Mouse (Mus musculus) liver (tissue): ENCODE data around the gene Muc20.
A peak's percentile ranks its signal among the peaks of the same experiment; 100 is the strongest.

Experiments
- DNase-seq: peaks from one replicate; pipeline ENCODE4 v3.0.0-alpha.2; 2020; ENCODE audit warnings: mixed read lengths

The Muc20 gene

GRCm38 (mm10) chr16:32797426-32797689 is at the start of gene Muc20:
Gene Muc20, minus strand, starts transcription at chr16:32797435.
- no peak for DNase-seq

- no peak for DNase-seq
Measured at GRCm38 (mm10) chr16:32831501-32831900, 34.3 kb upstream of the Muc20 start.

GRCm38 (mm10) chr16:32829104-32829503 is 31.9 kb upstream of the Muc20 start:
- DNase-seq: no peak

GRCm38 (mm10) chr16:32826521-32826920 is 29.3 kb upstream of the Muc20 start:
- DNase-seq: no peak

GRCm38 (mm10) chr16:32825380-32825779 is 28.1 kb upstream of the Muc20 start:
- DNase-seq: no peak

- DNase-seq: no peak
Measured at GRCm38 (mm10) chr16:32824061-32824460, 26.8 kb upstream of the Muc20 start.

GRCm38 (mm10) chr16:32823487-32823886 is 26.3 kb upstream of the Muc20 start:
- no peak for DNase-seq

- DNase-seq: no peak
Measured at GRCm38 (mm10) chr16:32822881-32823280, 25.6 kb upstream of the Muc20 start.

- no peak for DNase-seq
Measured at GRCm38 (mm10) chr16:32822450-32822827, 25.2 kb upstream of the Muc20 start.

GRCm38 (mm10) chr16:32821772-32822449 is 24.7 kb upstream of the Muc20 start:
- no peak for DNase-seq

- DNase-seq: no peak
Measured at GRCm38 (mm10) chr16:32818441-32818840, 21.2 kb upstream of the Muc20 start.

- DNase-seq: no peak
Measured at GRCm38 (mm10) chr16:32818036-32818435, 20.8 kb upstream of the Muc20 start.

- no peak for DNase-seq
Measured at GRCm38 (mm10) chr16:32815160-32815605, 17.9 kb upstream of the Muc20 start.

GRCm38 (mm10) chr16:32814539-32814938 is 17.3 kb upstream of the Muc20 start:
- no peak for DNase-seq

GRCm38 (mm10) chr16:32813771-32814170 is 16.5 kb upstream of the Muc20 start:
- no peak for DNase-seq

- no peak for DNase-seq
Measured at GRCm38 (mm10) chr16:32813362-32813761, 16.1 kb upstream of the Muc20 start.

- peak; percentile 86 for DNase-seq
Measured at GRCm38 (mm10) chr16:32812888-32813361, 15.7 kb upstream of the Muc20 start.

GRCm38 (mm10) chr16:32810321-32810720 is 13.1 kb upstream of the Muc20 start, which contains the start of gene Smbd1:
Gene Smbd1, minus strand, starts transcription at chr16:32810477.
- no peak for DNase-seq

GRCm38 (mm10) chr16:32807408-32808185 is 10.4 kb upstream of the Muc20 start:
- DNase-seq: peak; percentile 11

- no peak for DNase-seq
Measured at GRCm38 (mm10) chr16:32805151-32805550, 7.9 kb upstream of the Muc20 start.

GRCm38 (mm10) chr16:32803901-32804300 is 6.7 kb upstream of the Muc20 start:
- DNase-seq: no peak

- peak; percentile 14 for DNase-seq
Measured at GRCm38 (mm10) chr16:32803252-32803853, 6.1 kb upstream of the Muc20 start.

GRCm38 (mm10) chr16:32796676-32797425 is 384 bp downstream of the Muc20 start:
- DNase-seq: no peak
